Mouse (Mus musculus): ENCODE results near the gene Pfn4.

GRCm38 (mm10) chr12:4738031-4738576 is 30.7 kb upstream of the Pfn4 start, which contains the start of gene Fam228a:
- TF ChIP-seq CTCF (IDR thresholded peaks at IDR 0.05; ENCODE audit: borderline replicate concordance, insufficient read depth, low read depth, low read length) (no peak), POLR2A (IDR thresholded peaks at IDR 0.05; ENCODE audit: borderline replicate concordance, insufficient read depth, low read length) (no peak)
